In the genomic region with DNA sequence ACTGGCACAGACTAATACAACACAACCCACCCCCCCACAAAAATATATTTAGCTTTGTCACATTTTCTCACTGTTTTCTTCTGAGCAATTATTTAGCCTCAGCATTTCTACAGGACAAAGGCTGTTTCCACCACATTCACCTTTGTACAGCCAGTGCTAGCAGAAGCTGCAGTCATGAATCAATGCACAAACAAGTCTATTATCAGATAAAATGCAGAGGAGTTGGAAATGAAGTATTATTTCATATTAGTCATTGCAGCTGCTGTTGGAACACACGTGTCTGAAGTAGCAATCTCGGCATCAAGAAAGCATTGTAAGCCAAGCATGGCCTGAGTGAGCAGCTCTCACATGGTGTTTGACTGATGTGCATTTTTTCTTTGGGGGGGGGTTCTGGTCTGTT, we compare ENCODE assay signal across 17 mouse cellular contexts.
"Had no signal": no experiment of that assay in that cellular context is flagged by ENCODE, and none has a peak within 500 bp of the region (broad histone marks: within the 10 kb centered on the region; RNA-seq: fewer than 3 reads in every experiment).

No protein-coding gene starts in this region.

- ATAC-seq: intestine, embryonic 16.5 days; midbrain, embryonic 15.5 days had no signal

- H3K27ac ChIP-seq: limb, embryonic 13.5 days; liver, embryonic 15.5 days; midbrain, embryonic 15.5 days; neural tube, embryonic 12.5 days had no signal

- H3K4me2 ChIP-seq: limb, embryonic 13.5 days; liver, embryonic 11.5 days; liver, embryonic 15.5 days; lung, embryonic 14.5 days; midbrain, embryonic 11.5 days; midbrain, embryonic 15.5 days; neural tube, embryonic 12.5 days had no signal

- H3K9me3 ChIP-seq: limb, embryonic 13.5 days; liver, embryonic 15.5 days; megakaryocyte, embryonic 14.5 days; midbrain, embryonic 15.5 days; neural tube, embryonic 12.5 days had no signal

- H3K4me1 ChIP-seq: limb, embryonic 13.5 days; liver, embryonic 15.5 days; megakaryocyte, embryonic 14.5 days; neural tube, embryonic 12.5 days had no signal

- H3K36me3 ChIP-seq: limb, embryonic 13.5 days; liver, embryonic 15.5 days; midbrain, embryonic 15.5 days; neural tube, embryonic 12.5 days had no signal

- DNase-seq: layer of hippocampus, adult 9-11 months; left cerebral cortex, postnatal 4 days; lung, embryonic 14.5 days; lung, postnatal 10 days; lung, postnatal 4 days; right cerebral cortex, postnatal 4 days; spleen, adult 18-20 months; thymus, adult 2 months; thymus, postnatal 25 days had no signal

- H3K9ac ChIP-seq: limb, embryonic 13.5 days; liver, embryonic 15.5 days; lung, embryonic 14.5 days; midbrain, embryonic 15.5 days; neural tube, embryonic 12.5 days had no signal

- H3K4me3 ChIP-seq: limb, embryonic 13.5 days; liver, embryonic 15.5 days; megakaryocyte, embryonic 14.5 days; midbrain, embryonic 15.5 days; neural tube, embryonic 12.5 days had no signal

- H3K27me3 ChIP-seq: limb, embryonic 13.5 days; liver, embryonic 15.5 days; midbrain, embryonic 15.5 days; neural tube, embryonic 12.5 days had no signal
